Mouse (Mus musculus): Measurements from ENCODE around the gene B4galt5.

DNA sequence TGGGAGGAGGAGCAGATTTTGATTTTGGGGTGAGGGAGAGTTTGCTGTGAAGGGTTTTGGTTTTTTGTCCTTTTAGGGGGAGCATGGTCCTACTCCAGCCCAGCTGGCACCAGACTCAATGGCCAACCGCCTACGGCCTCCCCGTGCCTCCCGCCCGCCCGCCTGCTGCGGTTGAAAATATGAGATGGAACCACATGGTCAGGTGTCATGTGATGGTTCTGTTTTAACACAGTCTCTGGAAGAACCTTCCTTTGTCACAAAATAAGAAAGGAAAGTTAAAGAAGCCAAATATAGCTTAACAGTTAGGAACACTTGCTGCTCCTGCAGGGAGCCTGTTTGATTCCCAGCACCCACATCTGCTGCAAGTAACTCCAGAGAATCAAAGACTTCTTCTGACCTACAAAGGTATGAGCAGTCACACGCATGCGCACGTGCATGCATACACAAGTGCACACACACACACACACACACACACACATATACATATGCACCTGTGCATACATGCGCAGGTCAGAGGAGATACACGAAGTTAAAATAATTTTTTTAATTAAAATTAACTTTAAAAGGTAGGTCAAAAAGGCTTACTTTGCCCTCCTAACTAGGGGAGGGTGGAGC lies 25.3 kb upstream of the B4galt5 start:
- TF ChIP-seq CTCF (IDR thresholded peaks at IDR 0.05; ENCODE audit: control insufficient read depth, insufficient read depth, insufficient replicate concordance, low read depth, low read length) (no peak), POLR2A (IDR thresholded peaks at IDR 0.05; ENCODE audit: control insufficient read depth, low read depth, low read length) (no peak)
